8 mouse cellular contexts compared by ENCODE assay signal in the genomic region with DNA sequence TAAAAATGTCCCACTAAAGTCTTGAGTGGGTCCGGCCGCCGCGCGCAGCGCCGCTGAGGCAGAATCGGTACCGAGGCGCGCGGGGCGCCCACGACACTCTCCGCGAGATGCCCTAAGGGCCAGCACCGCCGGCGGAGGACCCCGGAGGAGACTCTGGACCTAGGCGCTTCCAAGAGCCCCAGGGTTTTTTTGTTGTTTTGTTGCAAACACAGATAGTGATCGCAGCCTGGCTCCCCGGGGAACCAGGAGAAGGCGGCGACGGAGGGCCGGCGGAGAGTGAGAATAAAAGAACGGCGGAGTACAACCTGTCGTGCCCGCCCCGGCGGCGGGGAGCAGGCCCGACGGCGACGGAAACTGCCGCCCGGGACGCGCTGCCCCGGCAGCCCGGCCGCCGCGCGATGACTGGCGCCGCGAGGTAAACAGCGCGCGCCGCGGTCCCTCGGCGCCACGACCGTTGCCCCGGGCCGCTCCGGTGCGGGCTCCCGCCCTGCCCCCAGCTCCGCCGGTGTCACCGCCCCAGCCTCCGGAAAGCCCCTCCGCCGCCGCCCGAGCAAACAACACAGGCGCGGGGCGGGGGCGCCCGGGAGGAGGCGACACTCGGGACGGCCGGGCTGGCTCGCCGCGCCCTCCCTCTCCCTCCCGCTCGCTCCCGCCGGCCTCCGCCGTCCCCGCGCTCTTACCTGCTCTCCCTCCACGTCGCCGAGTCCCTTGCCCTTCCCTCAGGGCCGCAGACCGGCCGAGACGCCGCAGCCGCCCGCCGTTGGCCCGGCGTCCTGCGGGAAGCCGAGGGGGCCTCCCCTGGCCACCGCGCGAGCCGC. TPM values are rescaled to one million over a fixed set of nuclear protein-coding genes. Genes with fewer than 3 reads are reported as not detected.
A peak's percentile ranks its signal among the peaks of the same experiment; 100 is the strongest.
DNase-seq lines count a peak whose midpoint lies in the region; ATAC-seq lines count a peak whose summit lies in the region.

No protein-coding gene starts in this region.

- H3K9me3 ChIP-seq in heart, embryonic 12.5 days (replicated peaks): no peaks in the 10 kb centered on the region; the same call in 1 of the 2 replicates
- no peaks in the 10 kb centered on the region for H3K9me3 ChIP-seq in kidney, embryonic 15.5 days (replicated peaks)
- no peaks in the 10 kb centered on the region for H3K9me3 ChIP-seq in neural tube, embryonic 13.5 days

- peak overlapping the region; percentile 82 for H3K4me2 ChIP-seq in heart, embryonic 12.5 days
- peak overlapping the region; percentile 95 for H3K4me2 ChIP-seq in kidney, embryonic 15.5 days
- H3K4me2 ChIP-seq in neural tube, embryonic 13.5 days: peak overlapping the region; percentile 80

- no peaks in the 10 kb centered on the region for H3K27me3 ChIP-seq in heart, embryonic 12.5 days (replicated peaks)
- H3K27me3 ChIP-seq in kidney, embryonic 15.5 days: no peaks in the 10 kb centered on the region
- no peaks in the 10 kb centered on the region for H3K27me3 ChIP-seq in neural tube, embryonic 13.5 days

- H3K27ac ChIP-seq in heart, embryonic 12.5 days (ENCODE audit: poor library complexity, severe bottlenecking): peak overlapping the region; percentile 99
- peak overlapping the region; percentile 97 for H3K27ac ChIP-seq in kidney, embryonic 15.5 days
- H3K27ac ChIP-seq in neural tube, embryonic 13.5 days (replicated peaks): peak overlapping the region; percentile 100

- WGBS in heart, embryonic 12.5 days: under 1% methylated on average over 106 of the region's 113 CpGs
- WGBS in kidney, embryonic 15.5 days: under 1% methylated on average over 76 of the region's 113 CpGs
- 0% methylated on average over 74 of the region's 113 CpGs for WGBS in neural tube, embryonic 13.5 days

- peak; percentile 31 to 60 for DNase-seq in urinary bladder, adult 18-20 months (ENCODE audit: low spot score in 2 of 2)
- DNase-seq in urinary bladder, postnatal 10 days (ENCODE audit: low spot score): no peak
- DNase-seq in cerebellum, postnatal 36 days: peak; percentile 42 to 62
- DNase-seq in lung, adult 18-20 months: peak; percentile 59 to 64
- DNase-seq in thymus, postnatal 36 days: peak; percentile 67 to 74

- H3K4me1 ChIP-seq in heart, embryonic 12.5 days (replicated peaks): peaks cover 13% of the 10 kb centered on the region
- H3K4me1 ChIP-seq in kidney, embryonic 15.5 days: peaks cover 13% of the 10 kb centered on the region
- peaks cover 19% of the 10 kb centered on the region for H3K4me1 ChIP-seq in neural tube, embryonic 13.5 days (replicated peaks)

- peak overlapping the region; percentile 94 for H3K9ac ChIP-seq in heart, embryonic 12.5 days
- H3K9ac ChIP-seq in kidney, embryonic 15.5 days: peak overlapping the region; percentile 86
- peak overlapping the region; percentile 89 for H3K9ac ChIP-seq in neural tube, embryonic 13.5 days

- H3K4me3 ChIP-seq in heart, embryonic 12.5 days: peak overlapping the region; percentile 91
- peak overlapping the region; percentile 95 for H3K4me3 ChIP-seq in kidney, embryonic 15.5 days (replicated peaks)
- H3K4me3 ChIP-seq in neural tube, embryonic 13.5 days: peak overlapping the region; percentile 87

- ATAC-seq in heart, embryonic 12.5 days (ENCODE audit: insufficient number of reproducible peaks, low FRiP score): peak; percentile 49
- peak; percentile 53 for ATAC-seq in kidney, embryonic 15.5 days (replicated peaks; ENCODE audit: low FRiP score)
- ATAC-seq in neural tube, embryonic 13.5 days (ENCODE audit: low read depth): peak; percentile 54; the same call in 1 of the 2 replicates

- H3K36me3 ChIP-seq in heart, embryonic 12.5 days: no peaks in the 10 kb centered on the region
- no peaks in the 10 kb centered on the region for H3K36me3 ChIP-seq in kidney, embryonic 15.5 days
- H3K36me3 ChIP-seq in neural tube, embryonic 13.5 days: no peaks in the 10 kb centered on the region

RNA-seq across cellular contexts. Expression of a gene that starts 0.5 kb away (rescaled TPM):
- 45.5 and 57.7 TPM in 2 replicates for polyA plus RNA-seq in heart, embryonic 12.5 days (2016; fragmentation: Nextera tagmentation; extraction: Ambion mirVana)
- polyA plus RNA-seq in kidney, embryonic 15.5 days (2015; fragmentation: Nextera tagmentation; extraction: Ambion mirVana): 58.2 and 73.7 TPM in 2 replicates
- polyA plus RNA-seq in neural tube, embryonic 13.5 days (2015; fragmentation: Nextera tagmentation; extraction: Ambion mirVana): 39.1 and 46.4 TPM in 2 replicates

RNA-seq across cellular contexts. Expression of a gene that starts 56.6 kb away (rescaled TPM):
- 14.0 and 14.5 TPM in 2 replicates for polyA plus RNA-seq in heart, embryonic 12.5 days (2016; fragmentation: Nextera tagmentation; extraction: Ambion mirVana)
- 5.3 and 11.4 TPM in 2 replicates for polyA plus RNA-seq in kidney, embryonic 15.5 days (2015; fragmentation: Nextera tagmentation; extraction: Ambion mirVana)
- polyA plus RNA-seq in neural tube, embryonic 13.5 days (2015; fragmentation: Nextera tagmentation; extraction: Ambion mirVana): 0.28 and 1.7 TPM in 2 replicates
